Mouse (Mus musculus) urinary bladder, postnatal 25 days (tissue): ENCODE measurements around the gene Brca2.

Experiments used
- DNase-seq: peaks from one replicate; pipeline ENCODE4 v3.0.0; 2022; ENCODE audit warnings: low spot score

Gene Brca2

GRCm38 (mm10) chr5:150598202-150599119 is 76.0 kb downstream of the Brca2 start:
- DNase-seq, result no peak

- DNase-seq, result no peak
These were observed 77.2 kb downstream of the Brca2 start for GRCm38 (mm10) chr5:150599301-150600294.

DNA sequence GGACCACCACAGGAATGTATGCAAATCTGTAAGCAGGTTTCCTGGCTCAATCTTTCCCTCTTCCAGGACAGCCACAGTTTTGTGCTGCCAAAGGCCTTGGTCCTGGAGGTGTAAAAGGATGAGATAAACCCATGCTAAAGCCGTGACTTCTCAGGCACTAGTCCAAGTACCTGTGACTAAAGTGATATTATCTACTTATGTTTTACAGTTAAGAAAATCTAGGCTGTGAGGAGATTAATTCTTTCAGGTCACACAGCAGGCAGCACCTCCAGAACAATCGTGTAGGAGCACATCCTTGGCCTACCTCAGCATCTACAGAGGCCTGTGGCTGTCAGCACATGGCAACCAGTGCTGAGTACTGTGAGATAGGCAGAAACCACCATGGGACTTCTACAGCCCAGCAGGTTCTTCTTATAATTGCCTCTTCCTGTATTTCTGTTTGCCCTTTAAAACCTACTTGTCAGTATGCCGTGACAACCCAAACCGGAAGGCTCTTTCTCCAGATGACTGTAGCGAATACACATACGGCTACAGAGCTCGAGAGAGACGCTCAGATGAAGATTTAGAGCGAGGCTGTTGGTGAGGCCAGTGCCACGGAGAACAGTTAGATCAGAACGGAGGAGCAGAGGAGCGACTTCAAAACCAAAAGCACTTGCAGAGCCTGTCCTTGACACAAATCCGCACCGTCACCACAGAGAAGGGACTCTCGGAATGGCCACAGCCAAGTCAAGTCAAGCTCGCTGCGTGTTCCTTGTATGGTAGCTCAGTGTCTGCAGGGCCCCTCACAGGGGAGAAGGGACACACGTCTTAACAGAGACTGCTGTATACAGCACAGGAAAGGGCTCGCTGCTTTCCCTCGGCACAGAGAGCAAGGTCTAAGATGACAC is 78.4 kb downstream of the Brca2 start:
- DNase-seq, result no peak

GRCm38 (mm10) chr5:150601441-150602230 is 79.2 kb downstream of the Brca2 start:
- DNase-seq, result no peak

- no peak for DNase-seq
These were observed 83.7 kb downstream of the Brca2 start for GRCm38 (mm10) chr5:150606131-150606530.

GRCm38 (mm10) chr5:150607631-150608030 is 85.2 kb downstream of the Brca2 start:
- DNase-seq, result no peak

GRCm38 (mm10) chr5:150611136-150611535 is 88.7 kb downstream of the Brca2 start:
- DNase-seq, result no peak

DNA sequence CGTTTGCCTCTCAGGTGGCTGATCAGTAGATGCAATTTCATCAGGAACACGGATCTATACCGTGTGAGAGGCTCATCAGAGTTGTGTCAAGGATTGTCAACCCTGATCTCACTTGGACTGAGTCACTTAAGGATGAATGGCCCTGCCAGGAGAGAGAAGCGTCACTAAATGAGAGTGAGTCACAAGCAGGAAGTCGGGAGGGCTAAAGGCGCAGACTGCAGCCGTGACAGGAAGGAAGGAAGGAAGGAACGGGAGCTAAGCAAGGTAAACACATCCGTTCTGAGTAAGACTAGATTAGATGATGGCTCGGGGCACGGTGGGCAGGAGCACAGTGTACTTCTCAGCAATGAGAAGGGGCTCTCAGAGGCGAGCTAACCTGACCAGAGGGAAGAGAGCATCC is 89.3 kb downstream of the Brca2 start:
- no peak for DNase-seq

- DNase-seq, result no peak
These were observed 91.6 kb downstream of the Brca2 start for GRCm38 (mm10) chr5:150614054-150614453.

DNA sequence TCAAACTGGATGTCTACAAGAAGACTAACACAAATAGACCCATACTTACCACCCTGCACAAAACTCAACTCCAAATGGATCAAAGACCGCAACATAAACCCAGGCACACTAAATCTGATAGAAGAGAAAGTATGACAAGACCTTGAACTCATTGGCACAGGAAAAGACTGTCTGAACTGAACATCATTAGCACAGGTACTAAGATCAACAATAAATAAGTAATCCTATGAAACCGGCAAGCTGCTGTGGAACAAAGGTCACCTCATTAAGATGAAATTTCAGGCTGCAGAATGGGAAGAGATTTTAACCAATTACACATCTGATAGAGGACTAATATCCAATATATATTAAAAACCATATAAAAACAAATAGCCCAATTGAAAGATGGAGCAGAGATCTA is 93.8 kb downstream of the Brca2 start:
- DNase-seq, result no peak

DNA sequence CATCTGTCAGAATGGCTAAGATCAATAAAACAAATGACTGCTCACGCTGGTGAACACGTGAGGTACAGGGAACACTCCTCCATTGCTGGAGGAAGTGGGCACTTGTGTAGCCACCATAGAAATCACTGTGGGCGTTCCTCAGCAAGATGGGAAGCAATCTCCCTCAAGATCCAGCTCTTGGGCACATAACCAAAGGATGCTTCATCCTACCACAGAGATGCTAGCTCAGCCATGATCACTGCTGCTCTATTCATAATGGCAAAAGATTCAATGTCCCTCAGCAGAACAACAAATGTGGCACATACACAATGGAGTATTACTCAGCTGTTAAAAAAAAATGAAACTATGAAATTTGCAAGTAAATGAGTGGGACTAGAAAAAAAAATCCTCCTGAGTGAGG is 94.3 kb downstream of the Brca2 start:
- no peak for DNase-seq

GRCm38 (mm10) chr5:150618599-150619355 is 96.3 kb downstream of the Brca2 start:
- DNase-seq, result no peak
